Mouse (Mus musculus) liver, adult 2 months (tissue): ENCODE data around the gene Triap1. TPM values are rescaled to one million over a fixed set of nuclear protein-coding genes. Genes with fewer than 3 reads are reported as not detected.

Experiments used
- DNase-seq: peaks from one replicate; pipeline ENCODE4 v3.0.0-alpha.2; 2011; ENCODE audit warnings: low read depth, low spot score; ENCODE audit errors: extremely low read depth
- H3K27ac ChIP-seq: fragments of 200-500 bp; replicated peaks from 2 replicates; pipeline ENCODE4 v1.5.1; 2012; ENCODE audit warnings: low read depth, mild to moderate bottlenecking, control low read depth, inconsistent platforms, low read length; ENCODE audit not compliant: insufficient read depth
- H3K27me3 ChIP-seq: fragments of 200-500 bp; 2 replicates; pipeline ENCODE4 v1.6.1; 2012; ENCODE audit warnings: mild to moderate bottlenecking, moderate library complexity, low read length, inconsistent platforms; ENCODE audit not compliant: control insufficient read depth, insufficient read depth
- H3K36me3 ChIP-seq: fragments of 200-500 bp; 2 replicates; pipeline ENCODE4 v1.6.1; 2012; ENCODE audit warnings: low read length, inconsistent platforms; ENCODE audit not compliant: control insufficient read depth, insufficient read depth
- H3K4me1 ChIP-seq: fragments of 200-500 bp; 2 replicates; pipeline ENCODE4 v1.6.1; 2011; ENCODE audit warnings: low read length; ENCODE audit not compliant: control insufficient read depth, insufficient read depth
- H3K4me3 ChIP-seq: fragments of 200-500 bp; 2 replicates; pipeline ENCODE4 v1.5.1; 2011; ENCODE audit warnings: low read depth, mild to moderate bottlenecking, control low read depth, low read length, moderate library complexity; ENCODE audit not compliant: insufficient read depth
- H3K79me2 ChIP-seq: fragments of 200-500 bp; 2 replicates; pipeline ENCODE4 v1.6.1; 2012; ENCODE audit warnings: inconsistent platforms, mild to moderate bottlenecking, low read length, moderate library complexity; ENCODE audit not compliant: control insufficient read depth, insufficient read depth
- H3K9ac ChIP-seq: fragments of 200-500 bp; 2 replicates; pipeline ENCODE4 v1.6.1; 2012; ENCODE audit warnings: low read depth, mild to moderate bottlenecking, control low read depth, inconsistent platforms, low read length
- CTCF ChIP-seq: fragments of 200-500 bp; IDR thresholded peaks from 2 replicates; pipeline ENCODE4 v1.5.1; 2011; ENCODE audit warnings: low read depth, low read length, control low read depth
- POLR2A ChIP-seq: fragments of 200-500 bp; IDR thresholded peaks from 2 replicates; pipeline ENCODE4 v1.6.1; 2011; ENCODE audit warnings: low read length, control low read depth; ENCODE audit not compliant: insufficient read depth; ENCODE audit errors: extremely low read depth
- WGBS: fragments of 180-500 bp; shearing (Covaris S2); methylation state at CpG from one replicate; pipeline ENCODE4 v1.1.7; 2018; 5-methylcytosine and 5-hydroxymethylcytosine counted together
- polyA plus RNA-seq: library from polyadenylated mRNA; depleted of rRNA; stranded (reverse); fragments of >200 nt; gene quantifications from 2 replicates; pipeline ENCODE4 v1.2.3, GENCODE M21; 2012; rRNA removed
- total RNA-seq: library from RNA; depleted of rRNA; stranded (reverse); fragments of >200 nt; gene quantifications from 2 replicates; pipeline ENCODE4 v1.2.3, GENCODE M21; 2014; rRNA removed

The Triap1 gene
- 12.9 and 14.5 TPM in 2 replicates for total RNA-seq
- 11.4 and 11.8 TPM in 2 replicates for polyA plus RNA-seq

DNA sequence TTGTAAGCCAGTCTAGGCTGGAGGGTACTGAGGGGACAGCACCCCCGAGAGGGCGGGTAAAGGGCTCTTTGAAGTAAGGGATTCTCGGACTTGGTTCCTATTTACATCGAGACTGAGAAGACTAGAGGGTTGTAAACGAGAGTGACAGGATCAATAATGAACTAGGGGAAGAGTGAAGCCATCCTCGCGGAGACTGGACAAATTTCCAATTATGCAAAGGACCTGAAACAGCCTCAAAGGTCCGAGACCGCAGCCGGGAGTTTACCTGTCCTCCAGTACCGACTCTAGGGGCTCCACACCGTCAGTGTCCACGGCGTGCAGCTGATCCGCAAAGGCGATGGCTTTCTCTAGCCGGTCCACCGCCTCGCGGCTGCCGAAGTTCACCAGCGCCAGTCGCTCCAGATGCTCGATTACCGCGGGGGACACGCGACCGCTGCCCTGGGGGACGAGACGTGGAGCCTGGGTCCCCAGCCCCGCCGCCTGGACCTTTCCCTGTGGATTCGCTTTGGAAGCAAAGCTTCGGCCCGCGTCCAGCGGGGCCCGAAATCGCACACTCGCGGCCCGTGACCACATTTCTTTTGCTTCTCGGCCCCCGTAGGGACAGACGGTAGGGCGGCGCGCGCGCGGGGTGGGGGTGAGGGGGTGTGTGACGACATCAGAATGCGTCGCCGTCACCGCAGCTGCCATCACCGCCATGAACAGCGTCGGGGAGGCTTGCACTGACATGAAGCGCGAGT lies at the start of gene Triap1, which contains the start of gene Gatc:
TSS of gene Triap1 (plus strand) at position 649 of the 737 bp plus-strand sequence.
TSS of gene Gatc (minus strand) at position 602 of the 737 bp plus-strand sequence.
- DNase-seq: peak; percentile 71
- H3K36me3 ChIP-seq: peaks cover 24% of the 10 kb centered on the region; the same call in 1 of the 2 replicates
- H3K4me1 ChIP-seq: peaks cover 9% of the 10 kb centered on the region

DNA sequence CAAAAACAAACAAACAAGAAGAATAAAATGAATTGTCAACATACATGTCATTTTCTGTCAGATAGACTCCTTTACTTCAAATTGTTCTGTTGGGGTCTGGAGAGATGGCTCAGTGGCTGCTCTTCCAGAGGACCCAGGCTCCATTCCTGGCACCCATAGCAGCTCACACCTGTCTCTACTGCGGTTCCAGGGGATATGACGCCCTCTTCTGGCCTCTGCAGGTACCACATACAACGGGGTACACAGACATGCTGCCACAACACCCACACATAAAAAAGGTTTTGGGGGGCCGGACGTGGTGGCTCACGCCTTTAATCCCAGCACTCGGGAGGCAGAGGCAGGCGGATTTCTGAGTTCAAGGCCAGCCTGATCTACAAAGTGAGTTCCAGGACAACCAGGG lies 46.9 kb upstream of the Triap1 start:
- Histone ChIP-seq H3K36me3 (peaks cover 24% of the 10 kb centered on the region), H3K9ac (no peak overlapping the region), H3K79me2 (no peaks in the 10 kb centered on the region), H3K27ac (no peak overlapping the region), H3K4me3 (no peak overlapping the region), H3K27me3 (no peaks in the 10 kb centered on the region), H3K4me1 (peaks cover 5% of the 10 kb centered on the region; the same call in 1 of the 2 replicates)
- DNase-seq: no peak
- TF ChIP-seq POLR2A (no peak), CTCF (peak; percentile 52)
- 94% methylated on average over 8 of the region's 8 CpGs for WGBS

More for the DNA sequence above, at the start of gene Triap1, which contains the start of gene Gatc:
- H3K4me3 ChIP-seq: peak within 1 kb of the TSS; percentile 80
- WGBS: under 1% methylated on average over 62 of the region's 62 CpGs
- TF ChIP-seq POLR2A: 0 out of 2 replicates have a peak, but pooled peaks have one; percentile 14
- no peak for TF ChIP-seq CTCF
- H3K9ac ChIP-seq: peak within 1 kb of the TSS; percentile 94
- peak within 1 kb of the TSS; percentile 87 for H3K27ac ChIP-seq
- peaks cover 4% of the 10 kb centered on the region; the same call in 1 of the 2 replicates for H3K79me2 ChIP-seq
- H3K27me3 ChIP-seq: no peaks in the 10 kb centered on the region

DNA sequence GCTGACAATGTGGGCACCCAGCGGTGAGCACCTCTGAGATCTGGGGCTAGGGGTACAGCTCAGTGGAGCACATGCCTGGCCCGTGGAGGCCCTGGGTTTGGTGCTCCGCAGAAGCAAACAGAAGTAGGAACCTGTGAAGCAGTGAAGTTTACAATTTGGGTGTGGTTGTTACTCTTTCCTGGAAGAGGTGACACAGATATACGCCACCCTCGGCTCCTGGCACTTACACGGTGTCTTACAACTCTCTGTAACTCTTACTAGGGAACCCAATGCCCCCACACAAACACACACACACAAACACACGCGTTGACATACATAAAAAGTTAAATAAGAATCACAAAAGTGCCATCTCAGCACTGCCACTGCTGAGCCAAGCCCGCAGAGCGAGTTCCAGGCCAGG lies 44.7 kb upstream of the Triap1 start:
- no peak for DNase-seq
- Histone ChIP-seq H3K36me3 (peaks cover 17% of the 10 kb centered on the region), H3K27me3 (no peaks in the 10 kb centered on the region), H3K27ac (no peak overlapping the region), H3K4me1 (peaks cover 9% of the 10 kb centered on the region; the same call in 1 of the 2 replicates), H3K79me2 (no peaks in the 10 kb centered on the region; the same call in 1 of the 2 replicates), H3K4me3 (no peak overlapping the region), H3K9ac (no peak overlapping the region)
- WGBS: 78% methylated on average over 10 of the region's 10 CpGs
- TF ChIP-seq POLR2A (no peak), CTCF (no peak)

DNA sequence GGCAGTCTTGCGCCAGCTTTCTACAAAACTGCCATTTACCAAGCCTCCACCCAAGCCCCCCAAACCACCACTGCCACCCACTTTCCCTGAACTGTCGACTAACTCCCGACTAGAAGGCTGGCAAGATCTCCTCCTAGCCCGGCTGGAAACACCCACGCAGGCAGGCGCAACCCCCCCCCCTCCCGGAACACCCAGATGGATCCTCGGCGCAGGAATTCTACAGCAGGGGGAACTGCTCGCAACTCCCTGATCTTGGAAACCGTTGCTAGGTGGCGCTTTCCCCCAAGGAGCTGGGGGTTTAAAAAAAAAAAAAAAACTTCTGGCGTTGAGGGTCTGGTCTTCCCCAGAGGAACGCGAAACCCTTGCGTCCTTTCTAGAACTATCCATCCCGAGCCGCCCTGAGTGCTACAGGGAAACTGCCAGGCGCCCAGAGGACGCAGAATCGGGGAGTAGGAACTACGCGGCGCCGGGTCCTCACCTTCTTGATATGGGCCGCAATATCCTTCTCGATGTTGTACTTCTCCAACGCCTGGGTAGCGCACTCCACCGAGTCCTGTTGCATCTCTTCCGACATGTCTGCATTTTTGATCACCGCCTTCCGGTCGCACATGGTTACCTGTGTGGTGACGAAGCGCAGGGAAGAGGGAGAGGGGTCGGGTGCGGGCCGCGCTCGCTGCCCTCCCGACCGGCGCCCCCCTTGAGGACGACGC lies 40.8 kb upstream of the Triap1 start:
- WGBS: 1% methylated on average over 46 of the region's 46 CpGs
- H3K4me3 ChIP-seq: peak overlapping the region; percentile 72
- H3K79me2 ChIP-seq: no peaks in the 10 kb centered on the region; the same call in 1 of the 2 replicates
- H3K9ac ChIP-seq: peak overlapping the region; percentile 77
- peak overlapping the region; percentile 24 for H3K27ac ChIP-seq
- peaks cover 17% of the 10 kb centered on the region for H3K36me3 ChIP-seq
- peak; percentile 26 for DNase-seq
- TF ChIP-seq CTCF: no peak; the same call in 1 of the 2 replicates
- no peak for TF ChIP-seq POLR2A
- peaks cover 9% of the 10 kb centered on the region; the same call in 1 of the 2 replicates for H3K4me1 ChIP-seq
- no peaks in the 10 kb centered on the region for H3K27me3 ChIP-seq

DNA sequence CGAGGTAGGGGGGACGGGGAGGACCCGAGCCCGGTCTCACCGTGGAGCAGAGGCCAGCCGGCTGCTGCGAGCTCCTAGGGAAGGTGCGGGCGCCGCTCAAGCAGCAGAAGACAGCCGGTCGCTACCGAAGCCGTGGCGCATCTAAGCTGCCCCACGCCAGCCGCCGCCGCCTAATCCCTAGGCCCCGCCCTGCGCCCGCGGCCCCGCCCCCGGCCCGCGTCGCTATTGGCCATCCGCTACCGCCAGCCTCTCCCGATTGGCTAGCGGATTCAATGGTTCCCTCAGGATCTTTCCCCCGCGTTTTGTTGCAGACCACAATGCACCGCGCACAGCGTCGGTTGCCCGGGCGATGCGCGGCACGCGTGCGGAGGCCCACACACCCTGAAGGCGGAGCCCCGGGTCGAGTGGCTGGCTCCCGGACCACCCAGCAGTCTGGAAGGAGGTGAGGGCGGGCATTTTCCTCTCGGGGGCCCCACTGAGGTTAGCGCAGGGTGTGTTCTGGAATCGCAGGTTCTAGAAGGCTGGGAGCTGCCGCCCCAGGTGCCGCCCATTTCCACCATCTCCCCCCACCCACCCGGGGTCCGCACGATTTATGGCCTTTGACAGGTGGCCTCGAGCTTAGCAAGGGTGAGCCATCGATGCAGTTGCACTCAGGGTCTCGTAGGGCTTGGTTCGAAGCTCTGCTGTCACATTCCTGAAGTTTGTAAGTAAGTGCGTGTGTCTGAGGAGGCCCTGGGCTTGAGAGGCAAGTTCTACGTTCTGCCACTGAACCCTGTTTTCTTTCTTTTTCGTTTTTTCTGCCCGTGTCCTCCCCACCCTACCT lies 40.0 kb upstream of the Triap1 start, which contains the start of gene Dynll1:
TSS of gene Dynll1 (minus strand) at position 208 of the 823 bp plus-strand sequence.
- Histone ChIP-seq H3K4me1 (peaks cover 9% of the 10 kb centered on the region; the same call in 1 of the 2 replicates), H3K36me3 (peaks cover 11% of the 10 kb centered on the region), H3K9ac (peak within 1 kb of the TSS; percentile 77), H3K79me2 (no peaks in the 10 kb centered on the region; the same call in 1 of the 2 replicates), H3K4me3 (peak within 1 kb of the TSS; percentile 72), H3K27ac (peak within 1 kb of the TSS; percentile 24), H3K27me3 (no peaks in the 10 kb centered on the region)
- WGBS: 1% methylated on average over 64 of the region's 66 CpGs
- DNase-seq: peak; percentile 76
- TF ChIP-seq POLR2A (peak; percentile 87), CTCF (no peak)
